Mouse (Mus musculus) skeletal muscle tissue, adult 2 months (tissue): ENCODE measurements around the gene Mars.

Experiments used
- DNase-seq: peaks from one replicate; pipeline ENCODE4 v3.0.0-alpha.2; 2012; ENCODE audit warnings: low read depth, low spot score

The Mars gene

DNA sequence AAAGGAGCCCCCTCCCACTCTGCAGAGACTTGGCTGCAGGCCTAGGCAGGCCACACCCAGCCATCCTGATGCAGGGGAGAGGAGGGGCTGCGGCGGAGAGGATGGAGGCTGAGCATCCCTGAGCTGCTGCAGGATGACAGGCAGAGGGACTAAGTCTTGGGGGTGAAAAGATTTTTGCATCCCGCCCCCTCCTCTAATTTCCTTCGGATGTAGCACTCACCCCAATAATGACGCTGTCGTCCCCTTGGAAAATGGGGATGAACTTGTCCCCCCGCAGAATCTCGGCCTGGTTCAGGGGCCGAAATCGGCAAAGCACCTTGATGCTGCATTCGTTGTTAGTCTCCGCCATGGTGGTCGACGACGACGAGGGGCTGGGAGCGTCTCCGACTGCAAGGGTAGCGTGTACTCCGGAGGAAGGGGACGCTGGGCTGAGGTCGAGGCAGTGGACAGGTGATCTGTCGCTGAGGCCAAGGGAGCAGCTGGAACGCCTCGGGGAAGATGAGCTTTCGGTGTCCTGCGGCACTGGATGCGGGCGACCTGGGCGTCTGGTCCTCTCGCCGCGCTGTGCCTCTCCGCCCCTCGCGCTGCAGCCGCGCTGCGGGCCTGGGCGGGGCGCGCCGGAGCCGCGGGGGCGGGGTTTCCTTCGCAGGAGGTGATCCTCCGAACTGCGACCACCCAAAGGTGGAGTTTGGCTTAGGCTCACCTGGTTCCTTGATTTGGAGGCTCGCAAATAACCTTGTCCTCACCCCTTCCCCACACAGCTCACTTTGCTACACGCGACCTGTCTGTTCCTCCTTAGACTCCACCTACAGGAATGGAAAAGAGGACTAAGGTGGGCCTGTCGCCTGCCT lies 48.8 kb downstream of the Mars start, which contains the start of gene Kif5a:
Kif5a (minus strand) TSS at position 801 of the 851 bp plus-strand sequence.
- DNase-seq = no peak

DNA sequence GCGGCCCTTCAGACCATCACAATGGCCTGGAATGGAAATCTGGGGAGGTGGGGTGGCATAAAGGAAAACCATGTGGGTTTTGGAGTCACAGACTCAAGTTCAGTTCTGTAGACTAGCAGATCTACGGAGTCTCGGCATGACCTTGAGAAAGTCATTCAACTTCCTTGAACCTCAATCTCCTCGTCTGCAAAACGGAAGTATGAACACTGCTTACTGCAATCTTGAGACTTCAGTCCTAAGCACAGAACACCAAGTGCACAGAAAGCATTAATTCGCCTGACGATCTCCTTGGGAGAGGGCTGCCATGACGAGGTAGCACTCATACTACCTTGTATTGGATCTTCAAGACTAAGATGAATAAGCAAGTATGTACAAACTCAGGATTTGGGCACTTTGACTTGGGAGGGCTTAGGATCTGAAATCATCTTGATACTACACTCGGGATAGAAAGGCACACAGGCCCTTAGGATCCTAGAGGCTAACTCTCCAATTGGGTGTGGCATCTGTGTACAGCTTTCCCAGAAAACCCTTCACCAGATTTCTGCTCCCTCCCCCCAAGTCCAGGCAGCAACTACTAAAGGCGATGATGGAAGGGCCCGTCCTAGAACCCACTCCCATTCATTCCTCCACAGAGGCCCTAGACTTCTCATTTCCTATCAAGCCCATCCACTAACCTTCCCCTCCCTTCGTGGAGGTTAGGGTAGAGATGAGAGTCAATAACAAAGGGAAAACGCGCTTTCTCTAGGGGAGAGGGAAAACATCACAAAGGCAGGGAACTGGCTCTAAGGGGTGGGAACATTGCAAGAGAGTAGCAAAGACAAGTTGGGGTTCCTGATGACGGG lies 49.7 kb downstream of the Mars start:
- DNase-seq = no peak

- DNase-seq = no peak
Measured at GRCm38 (mm10) chr10:127258489-127258888, 53.1 kb downstream of the Mars start.

DNA sequence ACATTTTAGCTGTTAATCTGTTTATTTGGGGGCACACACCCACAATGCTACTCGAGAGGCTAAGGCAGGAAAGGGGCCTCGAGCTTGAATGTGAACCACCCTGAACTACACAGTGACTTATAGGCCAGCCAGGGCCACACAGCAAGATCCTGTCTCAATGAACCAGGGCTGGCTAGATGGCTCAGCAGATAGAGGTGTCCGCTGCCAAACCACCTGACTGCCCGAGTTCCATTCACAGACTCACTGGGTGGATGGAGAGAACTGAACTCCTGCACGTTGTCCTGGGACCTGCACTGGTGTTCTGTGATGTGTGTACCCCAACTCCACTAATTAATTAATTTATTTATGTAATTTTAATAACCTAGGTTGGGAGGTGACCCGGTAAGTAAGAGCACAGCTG lies 53.8 kb downstream of the Mars start:
- DNase-seq = no peak

GRCm38 (mm10) chr10:127255625-127256345 lies 55.8 kb downstream of the Mars start:
- DNase-seq = no peak

GRCm38 (mm10) chr10:127250810-127251209 lies 60.8 kb downstream of the Mars start:
- no peak for DNase-seq
